Mouse (Mus musculus) MEL (cell line): ENCODE data around the gene Slc41a3. TPM values are rescaled to one million over a fixed set of nuclear protein-coding genes. Genes with fewer than 3 reads are reported as not detected.

ENCODE experiments used
- DNase-seq: peaks from one replicate; pipeline ENCODE4 v3.0.0; 2011; ENCODE audit warnings: low read depth, low spot score
- H3K27ac ChIP-seq: 2 replicates; pipeline ENCODE4 v1.5.1; 2012; ENCODE audit warnings: low read depth, mild to moderate bottlenecking, control low read depth, low read length, moderate library complexity; ENCODE audit not compliant: control insufficient read depth
- H3K27me3 ChIP-seq, 2 experiments: fragments of 150-350 bp in 1 of 2; sonication (generic) in 1 of 2; 2 replicates each; pipeline ENCODE4 v1.6.1; 2012; ENCODE audit warnings: low read length in 2 of 2, mild to moderate bottlenecking in 2 of 2, improper control_type of control experiment in 1 of 2, moderate library complexity in 1 of 2; ENCODE audit not compliant: insufficient read depth in 2 of 2, control insufficient read depth in 1 of 2
- H3K36me3 ChIP-seq, 2 experiments: 2 replicates each; pipeline ENCODE4 v1.6.1; 2012 to 2014; ENCODE audit warnings: low read length in 2 of 2, improper control_type of control experiment in 1 of 2, inconsistent platforms in 1 of 2, mild to moderate bottlenecking in 1 of 2; ENCODE audit not compliant: insufficient read depth in 2 of 2, control insufficient read depth in 1 of 2
- H3K4me1 ChIP-seq, 2 experiments: fragments of 150-350 bp in 1 of 2; sonication (generic) in 1 of 2; 2 replicates each; pipeline ENCODE4 v1.6.1; 2012; ENCODE audit warnings: low read length in 2 of 2, improper control_type of control experiment in 1 of 2, mild to moderate bottlenecking in 1 of 2; ENCODE audit not compliant: insufficient read depth in 2 of 2, control insufficient read depth in 1 of 2
- H3K4me3 ChIP-seq, 2 experiments: fragments of 150-350 bp in 1 of 2; sonication (generic) in 1 of 2; 2 replicates each; pipeline ENCODE4 v1.5.1; 2012; ENCODE audit warnings: low read depth in 2 of 2, low read length in 2 of 2, mild to moderate bottlenecking in 2 of 2, moderate library complexity in 2 of 2, control low read depth in 1 of 2, improper control_type of control experiment in 1 of 2; ENCODE audit not compliant: control insufficient read depth in 1 of 2, insufficient read depth in 1 of 2
- H3K79me2 ChIP-seq: 2 replicates; pipeline ENCODE4 v1.6.1; 2012; ENCODE audit warnings: mild to moderate bottlenecking, low read length, moderate library complexity; ENCODE audit not compliant: control insufficient read depth, poor library complexity, insufficient read depth
- H3K9ac ChIP-seq: 2 replicates; pipeline ENCODE4 v1.6.1; 2012; ENCODE audit warnings: low read depth, mild to moderate bottlenecking, control low read depth, low read length, moderate library complexity; ENCODE audit not compliant: control insufficient read depth, poor library complexity, severe bottlenecking
- H3K9me3 ChIP-seq: fragments of 150-350 bp; sonication (generic); replicated peaks from 2 replicates; pipeline ENCODE4 v1.6.1; 2012; ENCODE audit warnings: mild to moderate bottlenecking, low read length, improper control_type of control experiment, moderate library complexity; ENCODE audit not compliant: insufficient read depth
- BHLHE40 ChIP-seq: IDR thresholded peaks from 2 replicates; pipeline ENCODE4 v1.6.1; 2012; ENCODE audit warnings: low read depth, mild to moderate bottlenecking, inconsistent platforms, low read length, improper control_type of control experiment, borderline replicate concordance
- CHD1 ChIP-seq: IDR thresholded peaks from 2 replicates; pipeline ENCODE4 v1.6.1; 2012; ENCODE audit warnings: low read depth, mild to moderate bottlenecking, inconsistent platforms, low read length, improper control_type of control experiment
- CTCF ChIP-seq, 3 experiments: IDR thresholded peaks in 2 of 3; conservative IDR thresholded peaks in 1 of 3; 2 replicates each; pipeline ENCODE4 v1.5.1; 2011 to 2012; ENCODE audit warnings: low read length in 3 of 3, low read depth in 2 of 3, mild to moderate bottlenecking in 2 of 3, improper control_type of control experiment in 1 of 3, inconsistent platforms in 1 of 3, mixed read lengths in 1 of 3, moderate library complexity in 1 of 3; ENCODE audit not compliant: control insufficient read depth in 1 of 3, insufficient read depth in 1 of 3, poor library complexity in 1 of 3, severe bottlenecking in 1 of 3
- E2F4 ChIP-seq: IDR thresholded peaks from 2 replicates; pipeline ENCODE4 v1.6.1; 2011; ENCODE audit warnings: low read depth, low read length, improper control_type of control experiment, borderline replicate concordance
- KAT2A ChIP-seq: conservative IDR thresholded peaks from 2 replicates; pipeline ENCODE4 v1.6.1; 2012; ENCODE audit warnings: low read depth, low read length, improper control_type of control experiment, inconsistent platforms
- MAZ ChIP-seq: IDR thresholded peaks from 2 replicates; pipeline ENCODE4 v1.6.1; 2012; ENCODE audit warnings: low read depth, mild to moderate bottlenecking, inconsistent platforms, low read length, improper control_type of control experiment
- MXI1 ChIP-seq: IDR thresholded peaks from 2 replicates; pipeline ENCODE4 v1.6.1; 2011; ENCODE audit warnings: mild to moderate bottlenecking, low read depth, low read length, improper control_type of control experiment
- MYB ChIP-seq: IDR thresholded peaks from 2 replicates; pipeline ENCODE4 v1.6.1; 2011; ENCODE audit warnings: mild to moderate bottlenecking, low read depth, low read length, improper control_type of control experiment
- MYC ChIP-seq: IDR thresholded peaks from 2 replicates; pipeline ENCODE4 v1.6.1; 2011; ENCODE audit warnings: low read depth, mild to moderate bottlenecking, low read length, improper control_type of control experiment, moderate library complexity
- NRF1 ChIP-seq: IDR thresholded peaks from 2 replicates; pipeline ENCODE4 v1.6.1; 2014; ENCODE audit warnings: low read depth, mild to moderate bottlenecking, inconsistent platforms, low read length, improper control_type of control experiment, moderate library complexity; ENCODE audit not compliant: poor library complexity, insufficient read depth, severe bottlenecking
- USF2 ChIP-seq, 2 experiments: IDR thresholded peaks; 2 replicates each; pipeline ENCODE4 v1.6.1; 2011 to 2012; ENCODE audit warnings: improper control_type of control experiment in 2 of 2, low read length in 2 of 2, borderline replicate concordance in 1 of 2, inconsistent platforms in 1 of 2, low read depth in 1 of 2, mild to moderate bottlenecking in 1 of 2; ENCODE audit not compliant: insufficient read depth in 1 of 2
- ZMIZ1 ChIP-seq: IDR thresholded peaks from 2 replicates; pipeline ENCODE4 v1.6.1; 2012; ENCODE audit warnings: low read depth, mild to moderate bottlenecking, inconsistent platforms, low read length, improper control_type of control experiment, moderate library complexity
- ZNF384 ChIP-seq: IDR thresholded peaks from 2 replicates; pipeline ENCODE4 v1.6.1; 2012; ENCODE audit warnings: low read depth, mild to moderate bottlenecking, inconsistent platforms, low read length, improper control_type of control experiment
- polyA plus RNA-seq, 2 experiments: library from polyadenylated mRNA; stranded (reverse) in 1 of 2; unstranded in 1 of 2; fragments of >175 nt in 1 of 2; fragments of >200 nt in 1 of 2; gene quantifications; 2 replicates each; pipeline versions ENCODE4 v1.2.1 to v1.2.4; 2012; ENCODE audit warnings: low replicate concordance in 2 of 2, low read depth in 1 of 2; ENCODE audit not compliant: insufficient read length in 2 of 2, insufficient read depth in 1 of 2, missing spikeins in 1 of 2
- total RNA-seq: library from RNA; depleted of rRNA; stranded (reverse); fragments of 300-350 nt; gene quantifications from 2 replicates; pipeline ENCODE4 v1.2.3, GENCODE M21; 2012

The Slc41a3 gene
- total and polyA plus RNA-seq, 3 experiments = 65.8 to 70.4 TPM; not detected in 1

- no peak for TF ChIP-seq MYB
- no peak for TF ChIP-seq E2F4
- TF ChIP-seq, all 39 proteins: peak for 0
- Histone ChIP-seq H3K9ac (no peak overlapping the region), H3K27ac (no peak overlapping the region), H3K79me2 (no peaks in the 10 kb centered on the region), H3K4me3 (no peak overlapping the region), H3K27me3 (no peaks in the 10 kb centered on the region), H3K36me3 (peaks cover 0 to 5% of the 10 kb centered on the region in 2 experiments; a peak in 2 of 4 replicates), H3K9me3 (no peaks in the 10 kb centered on the region), H3K4me1 (peaks cover 0 to 6% of the 10 kb centered on the region in 2 experiments; a peak in 1 of 4 replicates)
- DNase-seq = no peak
Observed at GRCm38 (mm10) chr6:90680401-90680800, 75.9 kb downstream of the Slc41a3 start.

- no peak overlapping the region for H3K27ac ChIP-seq
- H3K4me3 ChIP-seq = no peak overlapping the region
- H3K9me3 ChIP-seq = no peaks in the 10 kb centered on the region
- no peak overlapping the region for H3K9ac ChIP-seq
- peaks cover 0 to 6% of the 10 kb centered on the region in 2 experiments; a peak in 1 of 4 replicates for H3K4me1 ChIP-seq
- TF ChIP-seq MAZ = no peak
- TF ChIP-seq NRF1 = no peak
- no peak for TF ChIP-seq BHLHE40
- TF ChIP-seq CHD1 = no peak
- TF ChIP-seq ZNF384 = peak; percentile 51; the same call in 1 of the 2 replicates
- no peak for TF ChIP-seq KAT2A
- no peak for TF ChIP-seq MXI1
- TF ChIP-seq USF2 (IDR thresholded peaks at IDR 0.05; ENCODE audit: borderline replicate concordance in 1 of 2, insufficient read depth in 1 of 2, low read depth in 1 of 2, low read length in 2 of 2) = no peak
- H3K36me3 ChIP-seq = peaks cover 0 to 5% of the 10 kb centered on the region in 2 experiments; a peak in 2 of 4 replicates
- no peaks in the 10 kb centered on the region for H3K27me3 ChIP-seq
- no peaks in the 10 kb centered on the region for H3K79me2 ChIP-seq
- peak; percentile 39 for DNase-seq
Observed at GRCm38 (mm10) chr6:90683831-90684532, 79.5 kb downstream of the Slc41a3 start.

GRCm38 (mm10) chr6:90686812-90687211, 82.3 kb downstream of the Slc41a3 start:
- H3K36me3 ChIP-seq = peaks cover 0 to 3% of the 10 kb centered on the region in 2 experiments; a peak in 2 of 4 replicates

More at GRCm38 (mm10) chr6:90686812-90687211, 82.3 kb downstream of the Slc41a3 start:
- no peak for DNase-seq
- Histone ChIP-seq H3K9me3 (no peaks in the 10 kb centered on the region), H3K4me1 (no peaks in the 10 kb centered on the region), H3K79me2 (no peaks in the 10 kb centered on the region), H3K27ac (no peak overlapping the region), H3K27me3 (no peaks in the 10 kb centered on the region), H3K9ac (no peak overlapping the region), H3K4me3 (no peak overlapping the region)
- TF ChIP-seq CTCF (IDR thresholded peaks at IDR 0.05 in 2 of 3, conservative IDR thresholded peaks at IDR 0.05 in 1 of 3; ENCODE audit: control insufficient read depth in 1 of 3, insufficient read depth in 1 of 3, low read depth in 2 of 3, low read length in 3 of 3, poor library complexity in 1 of 3, severe bottlenecking in 1 of 3) (no peak), ZMIZ1 (no peak), MYC (no peak), KAT2A (no peak)
